Mouse (Mus musculus): Measurements from ENCODE around the gene Psmb9. TPM values are rescaled to one million over a fixed set of nuclear protein-coding genes. Genes with fewer than 3 reads are reported as not detected.

Gene Psmb9
- total RNA-seq, 1 experiment from 2014 or later: 132 TPM

DNA sequence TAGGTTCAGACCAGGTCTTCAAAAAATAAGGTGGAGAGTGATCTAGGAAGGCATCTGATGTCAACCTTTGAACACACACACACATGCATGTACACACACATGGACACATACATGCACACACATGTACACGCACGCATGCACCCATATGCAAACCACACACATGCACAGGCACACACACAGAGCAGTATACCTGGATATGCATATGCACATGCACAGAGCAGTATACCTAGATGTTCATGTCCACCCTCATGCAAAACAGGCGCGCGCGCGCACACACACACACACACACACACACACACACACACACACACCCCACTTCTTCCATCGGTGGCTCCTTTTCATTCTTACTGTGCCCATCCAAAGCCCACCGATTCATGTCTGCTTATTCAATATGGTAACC, 20.3 kb upstream of the Psmb9 start:
- ATAC-seq (ENCODE audit: extremely low read depth, insufficient number of reproducible peaks, low FRiP score, poor library complexity, severe bottlenecking): no peak

DNA sequence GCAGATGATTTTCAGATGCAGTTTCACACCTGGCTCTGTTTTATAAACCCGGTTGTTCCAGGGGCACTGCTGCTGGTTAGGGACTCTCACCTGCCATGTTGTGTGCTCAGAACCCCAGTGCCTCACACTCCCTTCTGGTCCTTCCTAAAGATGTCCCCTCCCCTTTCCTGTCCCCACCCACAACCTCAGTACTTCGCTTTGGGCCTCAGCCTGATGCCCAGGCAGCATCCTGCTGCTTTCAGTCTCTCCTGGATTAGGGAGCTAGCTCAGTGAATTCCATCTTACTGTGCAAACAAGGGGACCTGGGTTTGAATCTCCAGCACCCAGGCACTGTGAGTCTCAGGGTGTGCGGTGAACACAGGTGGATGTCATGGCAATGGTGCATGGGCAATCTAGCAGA, 19.9 kb upstream of the Psmb9 start:
- ATAC-seq (ENCODE audit: extremely low read depth, insufficient number of reproducible peaks, low FRiP score, poor library complexity, severe bottlenecking): no peak

DNA sequence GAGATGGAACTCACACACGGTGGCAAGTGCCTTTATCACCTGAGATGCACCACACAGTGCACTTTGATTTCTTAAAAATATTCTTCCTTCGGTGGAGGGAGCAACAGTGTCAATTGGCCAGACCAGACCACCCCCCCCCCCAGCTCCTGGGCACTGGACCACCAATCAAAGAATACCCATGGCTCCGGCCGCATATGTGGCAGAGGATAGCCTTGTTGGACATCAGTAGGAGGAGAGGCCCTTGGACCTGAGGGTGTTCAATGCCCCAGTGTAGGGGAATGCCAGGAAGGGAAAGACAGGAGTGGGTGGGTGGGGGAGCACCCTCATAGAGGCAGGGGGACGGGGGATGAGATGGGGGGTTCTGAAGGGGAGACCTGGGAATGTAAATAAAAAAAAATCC, 19.2 kb upstream of the Psmb9 start:
- ATAC-seq (ENCODE audit: extremely low read depth, insufficient number of reproducible peaks, low FRiP score, poor library complexity, severe bottlenecking): no peak

DNA sequence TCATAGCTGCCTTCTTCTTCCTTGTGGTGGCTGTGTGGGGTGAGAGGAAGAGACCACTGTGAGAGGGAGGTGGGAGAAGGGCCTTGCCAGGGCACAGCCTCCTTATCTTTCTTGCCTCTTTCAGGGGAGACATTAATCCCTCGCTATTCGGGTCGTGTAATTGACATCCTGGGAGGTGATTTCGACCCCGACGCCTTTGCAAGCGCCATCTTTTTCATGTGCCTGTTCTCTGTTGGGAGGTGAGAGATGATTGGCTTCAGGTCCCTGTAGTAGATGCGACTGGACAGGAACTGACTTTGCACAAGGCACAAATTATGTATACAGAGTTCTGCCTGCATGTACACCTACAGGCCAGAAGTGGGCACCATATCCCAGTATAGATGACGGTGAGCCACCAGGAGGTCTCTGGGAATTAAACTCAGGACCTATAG, 18.2 kb upstream of the Psmb9 start:
- peak; percentile 72 for ATAC-seq (ENCODE audit: extremely low read depth, insufficient number of reproducible peaks, low FRiP score, poor library complexity, severe bottlenecking)

DNA sequence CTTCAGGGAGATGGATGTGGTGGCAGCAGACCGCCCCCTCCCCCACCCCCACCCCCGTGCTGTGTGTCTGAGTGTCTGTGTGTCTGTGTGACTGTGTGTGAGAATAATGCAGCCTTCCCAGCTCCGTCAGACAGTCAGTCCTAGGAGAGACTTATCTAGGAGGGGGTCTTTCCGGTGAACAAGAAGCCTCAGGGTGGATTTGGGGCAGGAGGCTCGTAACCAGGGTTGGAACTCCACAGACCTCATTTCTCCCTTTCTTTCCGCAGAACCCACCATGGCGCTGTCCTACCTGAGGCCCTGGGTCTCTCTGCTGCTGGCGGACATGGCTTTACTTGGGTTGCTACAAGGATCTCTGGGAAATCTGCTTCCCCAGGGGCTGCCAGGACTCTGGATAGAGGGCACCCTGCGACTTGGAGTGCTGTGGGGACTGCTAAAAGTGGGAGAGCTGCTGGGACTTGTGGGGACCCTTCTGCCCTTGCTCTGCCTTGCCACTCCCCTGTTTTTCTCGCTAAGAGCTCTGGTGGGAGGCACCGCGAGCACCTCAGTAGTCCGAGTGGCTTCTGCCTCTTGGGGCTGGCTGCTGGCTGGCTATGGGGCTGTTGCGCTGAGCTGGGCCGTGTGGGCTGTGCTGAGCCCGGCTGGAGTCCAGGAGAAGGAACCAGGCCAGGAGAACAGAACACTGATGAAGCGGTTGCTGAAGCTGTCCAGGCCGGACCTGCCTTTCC, 17.6 kb upstream of the Psmb9 start:
- ATAC-seq (ENCODE audit: extremely low read depth, insufficient number of reproducible peaks, low FRiP score, poor library complexity, severe bottlenecking): no peak

DNA sequence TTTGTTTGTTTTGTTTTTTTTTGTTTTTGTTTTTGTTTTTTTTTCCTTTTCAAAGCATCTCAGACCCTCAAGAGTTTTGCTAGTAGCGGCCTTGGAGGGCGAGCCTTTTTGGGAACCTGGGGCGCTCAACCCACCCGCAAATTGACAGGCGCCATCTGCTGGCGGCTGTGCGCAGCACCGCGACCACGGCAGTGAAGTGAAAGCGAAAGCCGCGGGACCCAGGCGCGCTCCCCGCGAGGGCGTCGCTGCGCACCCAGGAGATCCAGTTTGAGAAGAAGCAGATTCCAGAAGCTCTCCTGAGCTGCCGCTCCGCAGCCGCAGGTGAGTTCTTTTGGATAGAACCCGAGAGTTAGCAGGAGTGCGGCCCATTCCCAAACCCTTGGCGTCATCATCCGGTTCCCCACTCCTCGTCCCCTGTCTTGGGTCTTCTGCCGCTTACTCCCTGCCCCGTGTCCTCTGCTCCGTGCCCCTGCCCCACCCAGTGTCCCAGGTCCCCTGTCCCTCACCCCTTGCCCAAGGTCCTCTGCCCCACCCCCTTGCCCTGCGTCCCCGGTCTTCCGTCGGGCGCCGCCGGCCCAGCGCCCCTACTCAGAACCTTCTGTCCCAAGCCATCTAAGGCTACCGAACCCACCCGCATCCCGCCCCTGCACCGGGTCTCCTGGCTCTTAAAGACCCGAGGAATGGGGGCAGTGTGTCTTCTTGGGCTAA, 16.9 kb upstream of the Psmb9 start:
- peak; percentile 62 for ATAC-seq (ENCODE audit: extremely low read depth, insufficient number of reproducible peaks, low FRiP score, poor library complexity, severe bottlenecking)

DNA sequence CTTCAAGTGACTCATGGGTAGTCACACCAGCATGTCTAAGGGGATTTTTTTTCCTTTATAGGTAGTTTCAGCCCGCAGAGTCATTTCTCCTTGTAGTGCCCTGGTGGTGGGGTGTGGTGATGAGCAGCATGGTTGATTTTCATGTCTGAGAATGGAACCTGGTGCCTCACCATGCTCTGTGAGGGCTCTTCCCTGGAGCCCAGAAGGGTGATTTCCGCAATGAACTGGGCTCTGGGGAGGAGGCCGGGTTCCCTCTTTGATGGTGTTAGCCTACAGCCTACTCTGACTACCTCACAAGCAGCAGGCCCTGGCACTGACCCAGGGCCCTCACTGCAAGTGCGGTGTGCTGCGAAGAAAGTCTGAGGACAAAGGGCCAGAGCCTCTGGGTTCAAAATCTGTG, 15.9 kb upstream of the Psmb9 start, which contains the start of gene Tap2:
Gene Tap2 (plus strand): TSS at position 84 of the 400 bp plus-strand sequence.
- ATAC-seq (ENCODE audit: extremely low read depth, insufficient number of reproducible peaks, low FRiP score, poor library complexity, severe bottlenecking): no peak

DNA sequence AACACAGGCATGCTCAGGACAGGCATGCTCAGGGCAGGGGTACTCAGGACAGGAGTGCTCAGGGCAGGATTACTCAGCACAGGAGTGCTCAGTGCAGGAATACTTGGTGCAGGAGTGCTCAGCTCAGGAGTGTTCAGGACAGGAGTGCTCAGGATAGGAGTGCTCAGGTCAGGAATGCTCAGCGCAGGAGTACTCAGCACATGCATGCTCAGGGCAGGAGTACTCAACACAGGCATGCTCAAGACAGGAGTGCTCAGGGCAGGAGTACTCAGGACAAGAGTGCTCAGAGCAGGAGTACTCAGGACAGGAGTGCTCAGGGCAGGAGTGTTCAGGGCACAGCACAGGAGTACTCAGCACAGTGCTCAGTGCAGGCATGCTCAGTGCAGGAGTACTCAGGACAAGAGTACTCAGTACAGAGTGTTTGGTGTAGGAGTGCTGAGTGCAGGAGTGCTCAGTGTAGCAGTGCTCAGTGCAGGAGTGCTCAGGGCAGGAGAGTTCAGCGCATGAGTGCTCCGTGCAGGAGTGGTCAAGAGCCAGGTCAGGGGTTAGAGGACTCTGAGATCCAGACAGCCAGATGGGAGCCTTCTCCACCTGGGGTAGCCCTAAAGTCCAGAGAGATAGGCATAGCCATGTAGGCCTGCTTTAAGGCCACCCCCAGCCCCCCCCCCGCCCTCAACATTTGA, 15.3 kb upstream of the Psmb9 start:
- no peak for ATAC-seq (ENCODE audit: extremely low read depth, insufficient number of reproducible peaks, low FRiP score, poor library complexity, severe bottlenecking)

DNA sequence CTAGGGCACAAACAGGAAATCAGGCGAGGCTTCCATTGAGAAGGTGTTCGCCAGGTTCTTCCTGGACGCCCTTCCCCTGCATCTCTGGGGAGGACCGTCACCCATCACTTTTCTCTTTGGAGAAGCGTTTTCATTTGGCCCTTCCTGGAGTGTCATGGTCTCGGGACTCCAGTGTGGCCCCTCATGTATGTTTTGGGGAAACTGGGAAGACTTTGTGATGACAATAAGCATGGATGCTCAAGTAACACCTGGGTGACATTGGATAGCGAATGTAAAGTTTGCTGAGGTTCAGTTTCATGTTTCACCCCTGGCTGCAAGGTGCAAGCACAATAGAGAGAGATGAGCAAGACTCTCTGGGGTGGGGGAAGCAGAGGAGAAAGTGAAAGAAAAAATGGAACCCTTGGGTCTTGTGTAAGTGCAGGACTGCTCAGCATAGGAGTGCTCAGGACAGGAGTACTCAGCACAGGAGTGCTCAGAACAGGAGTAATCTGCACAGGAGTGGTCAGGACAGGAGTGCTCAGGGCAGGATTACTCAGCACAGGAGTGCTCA, 14.0 kb upstream of the Psmb9 start:
- no peak for ATAC-seq (ENCODE audit: extremely low read depth, insufficient number of reproducible peaks, low FRiP score, poor library complexity, severe bottlenecking)

DNA sequence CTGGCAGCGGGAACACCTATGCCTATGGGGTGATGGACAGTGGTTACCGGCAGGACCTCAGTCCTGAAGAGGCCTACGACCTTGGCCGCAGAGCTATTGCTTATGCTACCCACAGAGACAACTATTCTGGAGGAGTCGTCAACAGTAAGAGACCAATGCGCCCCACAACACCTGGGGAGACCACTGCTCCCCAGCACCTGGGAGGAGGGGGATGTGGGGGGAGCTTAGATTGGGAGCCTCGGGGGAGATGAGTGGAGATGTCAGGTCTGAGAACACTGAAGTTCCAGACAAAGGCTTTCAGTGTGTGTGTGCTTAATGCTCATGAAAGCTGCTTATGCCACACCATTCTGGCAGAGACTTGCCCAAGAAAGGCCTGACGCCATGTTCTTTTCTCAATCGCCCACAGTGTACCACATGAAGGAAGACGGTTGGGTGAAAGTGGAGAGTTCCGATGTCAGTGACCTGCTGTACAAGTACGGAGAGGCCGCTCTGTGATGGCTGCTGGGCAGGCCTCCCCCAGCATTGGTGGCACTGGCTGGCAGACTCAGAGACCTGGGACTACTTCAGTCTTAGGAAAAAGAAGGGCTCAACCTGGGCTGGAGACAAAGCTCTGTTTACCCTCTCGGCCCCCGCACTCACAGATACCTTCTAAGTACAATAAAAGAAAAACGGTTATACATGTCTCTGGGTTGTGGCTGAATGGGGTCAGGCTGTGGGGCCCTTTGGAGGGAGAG, 13.4 kb upstream of the Psmb9 start:
- no peak for ATAC-seq (ENCODE audit: extremely low read depth, insufficient number of reproducible peaks, low FRiP score, poor library complexity, severe bottlenecking)

DNA sequence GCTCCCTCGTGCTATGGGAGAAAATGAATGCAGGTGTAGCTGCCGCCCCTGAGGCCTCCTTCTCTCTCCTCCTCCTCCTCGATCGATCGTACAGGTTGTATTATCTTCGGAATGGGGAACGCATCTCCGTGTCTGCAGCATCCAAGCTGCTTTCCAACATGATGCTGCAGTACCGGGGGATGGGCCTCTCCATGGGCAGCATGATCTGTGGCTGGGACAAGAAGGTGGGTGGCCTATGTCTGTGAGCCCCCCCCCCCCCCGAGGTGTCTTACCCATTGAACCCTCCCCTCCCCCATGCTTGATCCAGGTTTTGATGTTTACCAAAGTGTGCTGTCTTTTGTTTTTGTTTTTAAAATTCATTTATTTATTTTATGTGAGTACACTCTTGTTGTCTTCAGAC, 12.5 kb upstream of the Psmb9 start:
- no peak for ATAC-seq (ENCODE audit: extremely low read depth, insufficient number of reproducible peaks, low FRiP score, poor library complexity, severe bottlenecking)

DNA sequence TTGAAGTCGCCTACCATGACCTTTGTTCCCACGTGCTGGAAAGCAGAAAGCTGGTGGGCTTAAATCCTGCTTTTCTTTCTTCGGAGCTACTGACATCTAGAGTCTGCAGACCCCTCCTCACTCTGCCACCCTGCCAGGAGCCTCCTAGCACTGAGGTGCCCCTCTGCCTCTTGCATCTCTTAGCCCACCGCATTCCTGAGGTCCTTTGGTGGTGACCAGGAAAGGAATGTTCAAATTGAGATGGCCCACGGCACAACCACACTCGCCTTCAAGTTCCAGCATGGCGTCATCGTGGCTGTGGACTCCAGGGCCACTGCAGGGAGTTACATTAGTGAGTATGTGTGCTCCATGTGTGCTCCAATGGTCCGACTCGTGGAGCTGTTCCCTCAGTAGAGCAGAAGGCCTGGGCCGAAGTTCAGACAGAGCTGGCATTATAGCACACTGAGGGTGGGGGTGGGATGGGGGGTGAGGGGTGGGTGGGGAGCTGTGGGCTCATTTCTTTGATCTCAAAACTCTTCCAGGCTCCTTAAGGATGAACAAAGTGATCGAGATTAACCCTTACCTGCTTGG, 11.6 kb upstream of the Psmb9 start:
- no peak for ATAC-seq (ENCODE audit: extremely low read depth, insufficient number of reproducible peaks, low FRiP score, poor library complexity, severe bottlenecking)

DNA sequence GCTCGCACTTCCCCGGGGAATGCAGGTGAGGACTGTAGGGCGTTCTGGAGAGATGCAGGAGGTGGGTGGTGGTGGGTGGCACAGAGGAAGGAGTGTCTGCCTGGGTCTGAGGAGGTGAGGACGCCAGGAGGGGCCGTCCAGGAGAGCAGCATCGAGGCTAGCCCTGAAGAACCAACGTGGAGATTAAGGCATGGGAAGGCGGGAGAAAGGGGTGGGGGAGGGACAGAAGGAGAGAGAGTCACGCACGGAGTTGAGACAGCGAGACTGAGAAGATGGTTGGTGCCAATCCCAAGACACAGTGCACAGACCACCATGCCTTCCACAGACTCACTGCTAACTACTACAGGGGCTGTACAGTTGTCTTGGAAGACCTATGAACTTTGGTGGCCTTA, 11.0 kb upstream of the Psmb9 start:
- ATAC-seq (ENCODE audit: extremely low read depth, insufficient number of reproducible peaks, low FRiP score, poor library complexity, severe bottlenecking): 0 out of 2 replicates have a peak, but pooled peaks have one; percentile 1

DNA sequence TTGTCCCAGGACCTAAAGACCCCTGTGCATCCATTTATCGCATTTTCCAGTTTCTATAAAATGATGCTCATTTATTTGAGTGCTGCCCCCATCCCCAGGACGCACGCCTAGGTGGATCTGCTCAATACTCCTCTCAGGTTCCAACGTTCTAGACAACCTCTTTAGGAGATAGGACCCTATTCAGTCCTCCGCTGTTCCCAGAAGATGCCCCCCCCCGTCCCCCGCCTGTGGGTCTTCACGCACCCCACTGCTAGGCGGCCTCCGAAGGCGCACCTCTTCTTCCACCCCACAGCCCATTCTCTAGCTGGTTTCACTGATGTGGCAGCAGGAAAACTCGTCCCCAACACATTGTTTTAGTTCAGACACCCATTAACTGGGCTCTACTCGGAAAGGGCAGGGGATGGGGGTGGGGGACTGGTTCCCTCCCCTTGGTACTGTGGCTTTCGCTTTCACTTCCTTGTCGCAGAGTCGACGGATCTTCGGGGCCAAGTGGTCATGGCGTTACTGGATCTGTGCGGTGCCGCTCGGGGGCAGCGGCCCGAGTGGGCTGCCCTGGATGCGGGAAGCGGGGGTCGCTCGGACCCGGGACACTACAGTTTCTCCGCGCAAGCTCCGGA, 10.4 kb upstream of the Psmb9 start:
- peak; percentile 70 for ATAC-seq (ENCODE audit: extremely low read depth, insufficient number of reproducible peaks, low FRiP score, poor library complexity, severe bottlenecking)

DNA sequence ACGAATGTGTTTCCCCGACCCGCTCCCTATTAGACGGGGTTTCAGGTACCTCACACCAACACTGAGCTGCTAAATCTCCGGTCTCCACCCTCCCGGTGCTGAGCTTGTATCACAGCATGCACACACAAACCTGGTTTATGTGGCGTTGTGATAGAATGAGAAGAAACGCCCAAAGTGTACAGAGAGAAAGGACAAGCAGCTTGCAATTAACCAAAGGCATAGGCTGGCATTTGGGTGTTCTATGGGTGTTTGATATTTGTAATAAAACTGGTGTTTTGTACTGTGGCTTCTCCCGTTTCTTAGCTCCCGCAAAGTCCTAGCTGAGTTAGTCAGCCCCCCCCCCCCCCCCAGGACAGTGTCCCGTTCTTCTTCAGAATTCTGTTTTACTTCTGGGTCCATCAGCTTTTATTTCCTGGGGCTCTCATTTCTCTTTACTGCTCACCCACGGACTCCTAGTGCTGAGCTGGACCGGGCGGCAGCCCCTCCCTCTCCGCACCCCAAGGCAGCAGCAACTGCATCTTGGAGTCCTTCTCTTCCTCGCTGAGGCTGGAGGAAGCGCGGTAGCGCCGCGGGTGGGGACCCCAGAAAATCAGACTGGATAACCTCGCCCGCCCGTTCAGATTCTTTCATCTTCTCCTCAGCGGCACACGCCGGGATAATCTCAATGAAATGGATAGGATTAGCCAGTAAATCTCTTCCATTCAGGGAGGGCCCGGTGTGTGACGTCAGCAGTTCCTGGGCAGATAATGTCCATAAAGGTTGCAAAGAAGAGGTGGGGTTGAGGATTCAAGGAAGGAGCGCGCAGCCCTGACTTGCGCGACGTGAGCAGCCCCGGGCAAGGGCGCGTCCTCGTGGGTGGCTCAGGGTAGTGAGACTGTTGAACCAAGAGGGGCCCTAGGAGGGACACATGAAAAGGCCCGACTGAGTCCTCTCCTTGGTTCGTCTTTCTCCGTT, 9.7 kb upstream of the Psmb9 start, which contains the start of gene Psmb8:
Gene Psmb8 (plus strand): TSS at position 781 of the 954 bp plus-strand sequence.
- peak; percentile 37; the same call in 1 of the 2 replicates for ATAC-seq (ENCODE audit: extremely low read depth, insufficient number of reproducible peaks, low FRiP score, poor library complexity, severe bottlenecking)

DNA sequence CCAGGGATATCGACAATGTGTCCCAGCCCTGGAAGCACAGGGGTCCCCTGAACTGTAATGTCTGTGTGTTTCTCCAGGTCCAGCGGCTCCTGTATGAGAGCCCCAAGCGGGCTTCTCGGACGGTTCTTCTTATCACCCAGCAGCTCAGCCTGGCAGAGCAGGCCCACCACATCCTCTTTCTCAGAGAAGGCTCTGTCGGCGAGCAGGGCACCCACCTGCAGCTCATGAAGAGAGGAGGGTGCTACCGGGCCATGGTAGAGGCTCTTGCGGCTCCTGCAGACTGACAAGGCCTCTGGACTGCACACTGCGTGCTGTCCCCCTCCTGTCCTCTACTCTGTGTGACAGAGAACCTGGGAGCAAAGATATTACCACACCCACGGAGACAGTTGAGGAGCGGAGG, 8.9 kb upstream of the Psmb9 start:
- peak; percentile 61 for ATAC-seq (ENCODE audit: extremely low read depth, insufficient number of reproducible peaks, low FRiP score, poor library complexity, severe bottlenecking)

DNA sequence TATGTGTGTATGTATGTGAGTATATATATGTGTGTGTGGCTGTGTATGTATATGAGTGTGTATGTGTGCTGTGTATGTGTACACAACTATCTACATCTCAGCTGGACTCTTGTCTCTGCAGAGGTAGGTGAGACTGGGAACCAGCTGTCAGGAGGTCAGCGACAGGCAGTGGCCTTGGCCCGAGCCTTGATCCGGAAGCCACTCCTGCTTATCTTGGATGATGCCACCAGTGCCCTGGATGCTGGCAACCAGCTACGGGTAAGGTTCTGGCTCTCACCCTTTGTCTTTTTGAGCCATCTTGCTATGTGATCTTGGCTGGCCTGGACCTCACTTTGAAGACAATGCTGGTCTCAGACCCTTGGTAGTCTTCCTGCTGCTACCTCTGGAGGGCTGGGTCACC, 7.2 kb upstream of the Psmb9 start:
- no peak for ATAC-seq (ENCODE audit: extremely low read depth, insufficient number of reproducible peaks, low FRiP score, poor library complexity, severe bottlenecking)

Measured in neutrophil, adult 5-6 weeks (primary cell).